Mouse (Mus musculus) lung, embryonic 15.5 days (tissue): ENCODE measurements around the gene N4bp2l1. TPM values are rescaled to one million over a fixed set of nuclear protein-coding genes. Genes with fewer than 3 reads are reported as not detected.

ENCODE experiments used
- ATAC-seq: fragments of 200-750 bp; cut with Nextera tagmentation; 2 replicates; pipeline ENCODE4 v1.8.0; 2017; ENCODE audit warnings: moderate number of reproducible peaks, borderline replicate concordance; ENCODE audit not compliant: low FRiP score, low TSS enrichment; ENCODE audit errors: extremely low read depth
- H3K27ac ChIP-seq: fragments of 300-500 bp; sonication (generic); 2 replicates; pipeline ENCODE4 v1.5.1; 2015; ENCODE audit warnings: moderate library complexity, mild to moderate bottlenecking, inconsistent platforms
- H3K27me3 ChIP-seq: fragments of 300-500 bp; sonication (generic); 2 replicates; pipeline ENCODE4 v1.6.1; 2015; ENCODE audit warnings: inconsistent platforms
- H3K36me3 ChIP-seq: fragments of 300-500 bp; sonication (generic); 2 replicates; pipeline ENCODE4 v1.6.1; 2015; ENCODE audit warnings: inconsistent platforms
- H3K4me1 ChIP-seq: fragments of 300-500 bp; sonication (generic); 2 replicates; pipeline ENCODE4 v1.6.1; 2015; ENCODE audit warnings: inconsistent platforms
- H3K4me2 ChIP-seq: fragments of 300-500 bp; sonication (generic); 2 replicates; pipeline ENCODE4 v1.6.1; 2015; ENCODE audit warnings: inconsistent platforms, mild to moderate bottlenecking, moderate library complexity
- H3K4me3 ChIP-seq: fragments of 300-500 bp; sonication (generic); 2 replicates; pipeline ENCODE4 v1.5.1; 2015; ENCODE audit warnings: mild to moderate bottlenecking, inconsistent platforms
- H3K9ac ChIP-seq: fragments of 300-500 bp; sonication (generic); 2 replicates; pipeline ENCODE4 v1.6.1; 2015; ENCODE audit warnings: inconsistent platforms
- H3K9me3 ChIP-seq: fragments of 300-500 bp; sonication (generic); 2 replicates; pipeline ENCODE4 v1.6.1; 2016; ENCODE audit warnings: inconsistent platforms
- WGBS: fragments of 180-500 bp; shearing (Covaris S2); methylation state at CpG from one replicate; pipeline ENCODE4 v1.1.7; 2015; 5-methylcytosine and 5-hydroxymethylcytosine counted together
- polyA plus RNA-seq: library from polyadenylated mRNA; unstranded; fragments of >200 nt; fragmentation: Nextera tagmentation; extraction: Ambion mirVana; gene quantifications from 2 replicates; pipeline ENCODE4 v1.2.1, GENCODE M21; 2015

Gene N4bp2l1
- polyA plus RNA-seq, 1 experiment from 2014 or later, result 5.8 TPM

GRCm38 (mm10) chr5:150616216-150616615 is 19.2 kb upstream of the N4bp2l1 start:
- 88% methylated on average over 2 of the region's 2 CpGs for WGBS
- no peaks in the 10 kb centered on the region for H3K4me1 ChIP-seq
- H3K27ac ChIP-seq, result no peak overlapping the region
- no peaks in the 10 kb centered on the region for H3K9me3 ChIP-seq
- ATAC-seq, result no peak
- H3K4me3 ChIP-seq, result no peak overlapping the region
- H3K9ac ChIP-seq, result no peak overlapping the region
- no peaks in the 10 kb centered on the region for H3K27me3 ChIP-seq
- no peaks in the 10 kb centered on the region for H3K36me3 ChIP-seq
- H3K4me2 ChIP-seq, result no peak overlapping the region

DNA sequence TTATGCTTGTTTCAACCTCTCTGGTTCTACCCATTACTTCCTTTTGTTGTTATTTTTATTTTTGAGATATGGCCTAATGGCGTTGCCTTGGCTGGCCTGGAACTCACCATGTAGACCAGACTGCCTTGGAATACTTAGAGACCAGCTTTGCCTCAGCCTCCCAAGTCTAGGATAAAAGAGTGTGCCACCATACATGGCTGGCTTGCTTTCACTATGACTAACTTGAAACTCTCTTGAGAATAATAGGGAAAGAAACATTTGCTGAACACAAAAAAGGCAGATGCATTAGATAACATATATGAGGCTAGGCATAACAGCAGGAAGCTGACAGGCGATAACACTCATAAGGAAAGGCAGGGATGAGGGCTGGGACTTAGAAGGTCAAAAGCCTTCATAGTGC is 17.1 kb upstream of the N4bp2l1 start:
- no peaks in the 10 kb centered on the region for H3K9me3 ChIP-seq
- no peak for ATAC-seq
- no peak overlapping the region for H3K4me2 ChIP-seq
- H3K9ac ChIP-seq, result no peak overlapping the region
- no peak overlapping the region for H3K4me3 ChIP-seq
- H3K27me3 ChIP-seq, result no peaks in the 10 kb centered on the region
- H3K4me1 ChIP-seq, result no peaks in the 10 kb centered on the region
- H3K36me3 ChIP-seq, result no peaks in the 10 kb centered on the region
- 74% methylated on average over 2 of the region's 2 CpGs for WGBS
- H3K27ac ChIP-seq, result no peak overlapping the region

DNA sequence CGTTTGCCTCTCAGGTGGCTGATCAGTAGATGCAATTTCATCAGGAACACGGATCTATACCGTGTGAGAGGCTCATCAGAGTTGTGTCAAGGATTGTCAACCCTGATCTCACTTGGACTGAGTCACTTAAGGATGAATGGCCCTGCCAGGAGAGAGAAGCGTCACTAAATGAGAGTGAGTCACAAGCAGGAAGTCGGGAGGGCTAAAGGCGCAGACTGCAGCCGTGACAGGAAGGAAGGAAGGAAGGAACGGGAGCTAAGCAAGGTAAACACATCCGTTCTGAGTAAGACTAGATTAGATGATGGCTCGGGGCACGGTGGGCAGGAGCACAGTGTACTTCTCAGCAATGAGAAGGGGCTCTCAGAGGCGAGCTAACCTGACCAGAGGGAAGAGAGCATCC is 14.7 kb upstream of the N4bp2l1 start:
- H3K9me3 ChIP-seq, result no peaks in the 10 kb centered on the region
- H3K4me2 ChIP-seq, result no peak overlapping the region
- no peak overlapping the region for H3K9ac ChIP-seq
- no peaks in the 10 kb centered on the region for H3K36me3 ChIP-seq
- no peak overlapping the region for H3K27ac ChIP-seq
- no peak overlapping the region for H3K4me3 ChIP-seq
- 39% methylated on average over 12 of the region's 12 CpGs for WGBS
- peak; percentile 52; the same call in 1 of the 2 replicates for ATAC-seq
- no peaks in the 10 kb centered on the region for H3K4me1 ChIP-seq
- H3K27me3 ChIP-seq, result no peaks in the 10 kb centered on the region

DNA sequence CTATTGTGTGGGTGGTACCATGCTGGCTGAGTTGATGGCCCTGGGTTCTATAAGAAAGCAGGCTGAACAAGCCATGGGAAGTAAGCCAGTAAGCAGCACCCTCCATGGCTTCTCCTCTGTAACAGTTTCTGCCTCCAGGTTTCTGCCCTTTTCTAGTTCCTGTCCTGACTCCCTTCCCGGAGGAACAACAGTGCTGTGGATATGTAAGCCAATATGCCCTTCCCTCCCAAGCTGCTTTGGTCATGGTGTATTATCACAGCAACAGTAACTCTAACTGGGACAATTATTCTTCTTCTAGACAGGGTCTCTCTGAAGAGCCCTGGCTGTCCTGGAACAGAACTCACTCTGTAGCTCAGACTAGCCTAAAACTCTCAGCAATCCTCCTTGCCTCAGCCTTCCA is 14.1 kb upstream of the N4bp2l1 start:
- ATAC-seq, result no peak
- WGBS, result 53% methylated on average over 1 of the region's 1 CpGs

DNA sequence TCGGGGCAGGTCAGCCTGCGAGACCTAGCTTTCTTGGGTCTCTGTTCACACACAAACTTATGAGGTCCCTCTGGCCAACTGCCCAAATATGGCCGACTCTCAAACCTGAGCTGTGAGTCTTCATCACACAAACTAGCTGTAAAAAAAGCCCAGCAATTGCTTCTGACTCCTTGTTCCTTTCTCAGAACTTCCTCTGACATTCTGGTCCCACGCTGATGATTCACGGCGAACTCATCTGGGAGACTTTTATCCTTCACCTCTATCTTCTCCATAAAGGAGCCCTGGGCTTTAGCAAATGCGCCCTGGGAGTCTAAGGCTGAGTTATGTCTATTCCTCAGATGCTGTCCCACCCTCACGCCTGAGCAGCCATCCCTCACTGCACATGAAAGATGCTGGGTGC is 10.6 kb upstream of the N4bp2l1 start:
- Histone ChIP-seq H3K4me2 (no peak overlapping the region), H3K36me3 (no peaks in the 10 kb centered on the region), H3K27me3 (no peaks in the 10 kb centered on the region), H3K27ac (no peak overlapping the region), H3K9ac (no peak overlapping the region), H3K9me3 (no peaks in the 10 kb centered on the region), H3K4me1 (no peaks in the 10 kb centered on the region), H3K4me3 (no peak overlapping the region)
- ATAC-seq, result no peak
- 91% methylated on average over 8 of the region's 8 CpGs for WGBS

More for the DNA sequence above, 14.1 kb upstream of the N4bp2l1 start:
- no peak overlapping the region for H3K27ac ChIP-seq
- H3K4me1 ChIP-seq, result no peaks in the 10 kb centered on the region
- no peak overlapping the region for H3K4me3 ChIP-seq
- H3K9me3 ChIP-seq, result no peaks in the 10 kb centered on the region
- H3K4me2 ChIP-seq, result no peak overlapping the region
- H3K36me3 ChIP-seq, result no peaks in the 10 kb centered on the region
- H3K9ac ChIP-seq, result no peak overlapping the region
- no peaks in the 10 kb centered on the region for H3K27me3 ChIP-seq

- Histone ChIP-seq H3K4me1 (no peaks in the 10 kb centered on the region), H3K27ac (no peak overlapping the region), H3K27me3 (no peaks in the 10 kb centered on the region), H3K9ac (no peak overlapping the region), H3K4me2 (no peak overlapping the region), H3K9me3 (no peaks in the 10 kb centered on the region), H3K36me3 (no peaks in the 10 kb centered on the region), H3K4me3 (no peak overlapping the region)
- 96% methylated on average over 6 of the region's 6 CpGs for WGBS
- no peak for ATAC-seq
Observed at GRCm38 (mm10) chr5:150606131-150606530, 9.1 kb upstream of the N4bp2l1 start.

DNA sequence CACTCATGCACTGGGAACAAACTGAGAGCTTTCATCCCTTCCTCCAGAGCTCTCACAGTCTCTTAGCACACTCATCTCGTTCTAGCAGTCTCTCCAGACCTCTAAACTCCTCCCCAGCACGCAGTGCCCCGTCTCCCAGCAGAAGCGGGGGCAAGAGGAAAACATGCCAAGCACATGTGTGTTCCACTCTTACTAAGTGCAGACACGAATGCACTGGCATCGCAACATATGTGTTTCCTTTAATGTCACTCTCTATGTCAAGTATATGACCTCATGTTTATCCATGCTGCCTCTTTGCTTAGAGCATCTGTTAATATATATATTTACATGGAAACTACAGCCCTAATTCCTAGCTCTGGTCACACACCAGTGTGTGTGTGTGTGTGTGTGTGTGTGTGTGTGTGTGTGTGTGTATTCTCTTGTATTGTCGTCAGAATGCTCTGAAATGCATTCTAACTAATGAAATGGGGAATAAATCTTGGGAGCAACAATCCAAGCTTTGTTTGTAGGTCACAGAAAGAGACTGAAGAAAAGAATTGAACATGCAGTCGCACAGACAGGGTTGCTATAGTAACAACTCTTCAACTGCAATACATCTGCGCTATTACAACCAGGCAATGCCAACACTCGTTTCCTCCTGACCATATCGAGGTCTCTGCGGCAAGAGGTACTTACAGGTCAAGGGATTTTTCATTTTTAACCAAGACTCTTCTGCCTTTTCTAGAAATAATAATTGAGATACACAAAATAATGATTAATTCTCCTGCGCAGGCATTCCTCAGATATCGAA is 4.6 kb upstream of the N4bp2l1 start:
- no peak for ATAC-seq
- Histone ChIP-seq H3K27ac (no peak overlapping the region), H3K9ac (no peak overlapping the region), H3K4me3 (no peak overlapping the region), H3K27me3 (no peaks in the 10 kb centered on the region), H3K36me3 (no peaks in the 10 kb centered on the region), H3K9me3 (no peaks in the 10 kb centered on the region), H3K4me1 (0 out of 2 replicates have a peak, but pooled peaks cover 13% of the 10 kb centered on the region), H3K4me2 (no peak overlapping the region)
- WGBS, result 71% methylated on average over 14 of the region's 14 CpGs

DNA sequence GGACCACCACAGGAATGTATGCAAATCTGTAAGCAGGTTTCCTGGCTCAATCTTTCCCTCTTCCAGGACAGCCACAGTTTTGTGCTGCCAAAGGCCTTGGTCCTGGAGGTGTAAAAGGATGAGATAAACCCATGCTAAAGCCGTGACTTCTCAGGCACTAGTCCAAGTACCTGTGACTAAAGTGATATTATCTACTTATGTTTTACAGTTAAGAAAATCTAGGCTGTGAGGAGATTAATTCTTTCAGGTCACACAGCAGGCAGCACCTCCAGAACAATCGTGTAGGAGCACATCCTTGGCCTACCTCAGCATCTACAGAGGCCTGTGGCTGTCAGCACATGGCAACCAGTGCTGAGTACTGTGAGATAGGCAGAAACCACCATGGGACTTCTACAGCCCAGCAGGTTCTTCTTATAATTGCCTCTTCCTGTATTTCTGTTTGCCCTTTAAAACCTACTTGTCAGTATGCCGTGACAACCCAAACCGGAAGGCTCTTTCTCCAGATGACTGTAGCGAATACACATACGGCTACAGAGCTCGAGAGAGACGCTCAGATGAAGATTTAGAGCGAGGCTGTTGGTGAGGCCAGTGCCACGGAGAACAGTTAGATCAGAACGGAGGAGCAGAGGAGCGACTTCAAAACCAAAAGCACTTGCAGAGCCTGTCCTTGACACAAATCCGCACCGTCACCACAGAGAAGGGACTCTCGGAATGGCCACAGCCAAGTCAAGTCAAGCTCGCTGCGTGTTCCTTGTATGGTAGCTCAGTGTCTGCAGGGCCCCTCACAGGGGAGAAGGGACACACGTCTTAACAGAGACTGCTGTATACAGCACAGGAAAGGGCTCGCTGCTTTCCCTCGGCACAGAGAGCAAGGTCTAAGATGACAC is 3.8 kb upstream of the N4bp2l1 start:
- Histone ChIP-seq H3K9me3 (no peaks in the 10 kb centered on the region), H3K27ac (no peak overlapping the region), H3K4me3 (no peak overlapping the region), H3K36me3 (no peaks in the 10 kb centered on the region), H3K9ac (no peak overlapping the region), H3K4me1 (0 out of 2 replicates have a peak, but pooled peaks cover 13% of the 10 kb centered on the region), H3K4me2 (no peak overlapping the region), H3K27me3 (0 out of 2 replicates have a peak, but pooled peaks cover 4% of the 10 kb centered on the region)
- ATAC-seq, result 0 out of 2 replicates have a peak, but pooled peaks have one; percentile 31
- 62% methylated on average over 20 of the region's 20 CpGs for WGBS

DNA sequence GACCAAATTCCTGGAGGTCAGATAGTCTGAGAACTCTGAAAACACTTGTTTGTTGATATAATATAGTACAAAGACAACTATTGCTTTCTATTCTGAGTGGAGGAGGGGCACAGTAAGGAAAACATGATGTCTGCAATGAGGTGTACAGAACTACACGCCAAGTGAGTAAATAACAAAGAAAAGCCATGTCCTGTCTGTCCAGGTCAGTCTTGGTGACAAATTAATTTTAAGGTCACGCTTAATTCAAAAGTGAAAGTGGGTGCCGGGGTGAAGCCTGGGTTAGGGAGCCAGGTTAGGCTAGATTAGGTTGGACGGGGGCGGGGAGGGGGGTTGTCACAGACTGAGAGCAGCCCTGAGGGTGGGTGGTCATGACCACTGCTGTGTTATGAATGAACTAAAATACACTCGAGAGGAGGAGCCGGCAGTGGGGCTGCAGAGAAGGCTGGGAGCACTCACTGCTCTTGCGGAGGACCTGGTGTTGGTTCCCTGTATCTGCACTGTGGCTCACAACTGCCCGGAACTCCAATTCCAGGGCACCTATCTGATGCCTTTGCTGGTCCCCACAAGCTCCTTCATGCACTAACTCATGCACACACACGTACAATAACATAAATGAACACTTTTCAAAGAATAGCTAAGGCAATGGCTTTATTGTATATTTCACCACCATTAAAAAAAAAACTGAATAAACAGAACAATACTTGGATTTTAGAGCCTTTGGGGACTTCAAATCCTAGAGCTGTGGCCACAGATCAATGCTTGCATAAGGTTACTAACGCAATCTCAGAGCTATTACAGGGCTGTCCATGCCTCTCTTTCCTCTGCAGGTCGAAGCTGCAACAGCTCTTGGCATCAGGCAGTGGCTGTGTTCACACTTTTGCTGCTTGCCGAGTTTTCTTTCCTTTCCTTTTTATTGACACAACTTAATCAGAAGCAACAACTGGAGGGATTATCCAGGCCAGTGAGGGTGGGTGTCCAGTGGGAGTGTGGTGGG is 2.6 kb upstream of the N4bp2l1 start:
- ATAC-seq, result no peak; the same call in 1 of the 2 replicates
- 52% methylated on average over 13 of the region's 13 CpGs for WGBS
- peaks cover 16% of the 10 kb centered on the region; the same call in 1 of the 2 replicates for H3K4me1 ChIP-seq
- H3K4me3 ChIP-seq, result no peak overlapping the region
- no peaks in the 10 kb centered on the region for H3K9me3 ChIP-seq
- H3K4me2 ChIP-seq, result no peak overlapping the region; the same call in 1 of the 2 replicates
- H3K36me3 ChIP-seq, result no peaks in the 10 kb centered on the region
- no peak overlapping the region for H3K27ac ChIP-seq
- H3K27me3 ChIP-seq, result peaks cover 10% of the 10 kb centered on the region; the same call in 1 of the 2 replicates
- H3K9ac ChIP-seq, result no peak overlapping the region

DNA sequence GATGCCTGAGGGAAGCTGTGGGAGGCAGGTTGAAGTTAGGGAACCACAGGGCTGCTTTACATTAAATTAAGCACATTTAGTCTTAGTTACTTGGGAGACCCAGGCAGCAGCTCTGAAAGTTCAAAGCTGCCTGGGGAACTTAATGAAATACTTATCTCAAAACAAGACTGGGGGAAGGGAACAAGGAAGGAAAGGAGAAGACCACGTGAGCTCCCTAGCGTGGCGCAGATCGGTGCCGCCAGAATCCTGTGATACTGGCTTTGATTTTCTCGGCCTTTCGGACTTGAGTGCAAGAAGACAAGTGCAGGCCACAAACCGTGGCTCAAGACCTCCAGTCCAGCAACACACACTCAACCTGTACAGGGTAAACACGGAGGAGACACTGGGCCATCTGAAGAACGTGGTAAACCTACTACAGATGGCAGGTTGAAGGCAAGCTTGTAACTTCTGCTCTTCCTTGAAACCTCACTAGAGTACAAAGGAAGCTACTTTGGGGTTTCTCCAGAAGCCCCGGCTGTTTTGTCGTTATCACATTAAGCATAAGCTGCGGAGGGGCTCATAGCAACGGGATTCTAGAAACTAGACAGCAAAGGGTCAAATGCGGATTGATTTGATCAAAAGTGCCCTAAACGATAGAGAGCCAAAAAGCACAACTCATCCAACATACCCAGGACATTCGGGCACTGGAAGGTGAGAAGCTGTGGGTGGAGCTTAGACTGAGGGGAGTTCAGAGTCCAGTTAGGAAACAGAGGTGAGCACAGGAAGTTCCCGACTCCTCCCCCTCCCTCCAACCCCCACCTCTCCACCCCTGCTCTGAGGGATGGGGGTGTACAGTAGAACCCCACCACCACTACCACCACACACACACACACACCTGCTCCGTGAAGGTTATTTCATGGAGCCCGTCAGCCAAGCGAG is 1.5 kb upstream of the N4bp2l1 start:
- no peaks in the 10 kb centered on the region for H3K36me3 ChIP-seq
- H3K4me2 ChIP-seq, result no peak overlapping the region
- no peak overlapping the region for H3K4me3 ChIP-seq
- ATAC-seq, result no peak
- no peaks in the 10 kb centered on the region for H3K9me3 ChIP-seq
- no peak overlapping the region for H3K27ac ChIP-seq
- WGBS, result 53% methylated on average over 21 of the region's 21 CpGs
- H3K9ac ChIP-seq, result no peak overlapping the region
- peaks cover 13% of the 10 kb centered on the region; the same call in 1 of the 2 replicates for H3K27me3 ChIP-seq
- peaks cover 17% of the 10 kb centered on the region for H3K4me1 ChIP-seq
